Mouse (Mus musculus) intestine, postnatal 0 days (tissue): ENCODE results near the gene Tnfsf10. TPM values are rescaled to one million over a fixed set of nuclear protein-coding genes. Genes with fewer than 3 reads are reported as not detected.
"Not testable (repeated sequence)": the region's sequence is repeated elsewhere in the genome, so short reads cannot be mapped to it uniquely, and the experiment has no call there.

Experiments
- ATAC-seq: fragments of 200-750 bp; cut with Nextera tagmentation; 2 replicates; pipeline ENCODE4 v1.8.0; 2017; ENCODE audit warnings: mild to moderate bottlenecking, moderate TSS enrichment, moderate library complexity
- H3K27ac ChIP-seq: fragments of 300-500 bp; sonication (generic); 2 replicates; pipeline ENCODE4 v1.5.1; 2014; ENCODE audit warnings: mild to moderate bottlenecking, low read depth, low read length, moderate library complexity
- H3K27me3 ChIP-seq: fragments of 300-500 bp; sonication (generic); replicated peaks from 2 replicates; pipeline ENCODE4 v1.6.1; 2014; ENCODE audit warnings: low read length, mixed read lengths; ENCODE audit not compliant: control insufficient read depth, insufficient read depth
- H3K36me3 ChIP-seq: fragments of 300-500 bp; sonication (generic); 2 replicates; pipeline ENCODE4 v1.6.1; 2014; ENCODE audit warnings: mild to moderate bottlenecking, moderate library complexity; ENCODE audit not compliant: control insufficient read depth, insufficient read depth
- H3K4me1 ChIP-seq: fragments of 300-500 bp; sonication (generic); replicated peaks from 2 replicates; pipeline ENCODE4 v1.6.1; 2014; ENCODE audit warnings: antibody characterized with exemption, low read length, mixed read lengths; ENCODE audit not compliant: control insufficient read depth, insufficient read depth
- H3K4me2 ChIP-seq: fragments of 300-500 bp; sonication (generic); replicated peaks from 2 replicates; pipeline ENCODE4 v1.6.1; 2014; ENCODE audit warnings: low read depth, mild to moderate bottlenecking, moderate library complexity
- H3K4me3 ChIP-seq: fragments of 300-500 bp; sonication (generic); 2 replicates; pipeline ENCODE4 v1.5.1; 2014; ENCODE audit warnings: low read depth, low read length
- H3K9ac ChIP-seq: fragments of 300-500 bp; sonication (generic); 2 replicates; pipeline ENCODE4 v1.6.1; 2014; ENCODE audit warnings: mild to moderate bottlenecking, low read depth, low read length
- H3K9me3 ChIP-seq: fragments of 300-500 bp; sonication (generic); 2 replicates; pipeline ENCODE4 v1.6.1; 2016; ENCODE audit warnings: mixed run types; ENCODE audit not compliant: control insufficient read depth
- CTCF ChIP-seq: sonication (generic); IDR thresholded peaks from 2 replicates; pipeline ENCODE4 v1.5.1; 2016; ENCODE audit warnings: low read depth, mild to moderate bottlenecking, control low read depth, antibody characterized with exemption, moderate library complexity
- WGBS: fragments of 180-500 bp; shearing (Covaris S2); extraction: QIAGEN DNeasy Blood & Tissue Kit; methylation state at CpG from one replicate; pipeline ENCODE4 v1.1.7; 2014; 5-methylcytosine and 5-hydroxymethylcytosine counted together
- polyA plus RNA-seq: library from polyadenylated mRNA; unstranded; fragments of >200 nt; fragmentation: Nextera tagmentation; extraction: Ambion mirVana; gene quantifications from 2 replicates; pipeline ENCODE4 v1.2.1, GENCODE M21; 2015

Tnfsf10 gene
- polyA plus RNA-seq, 1 experiment from 2014 or later, result 3.1 TPM

DNA sequence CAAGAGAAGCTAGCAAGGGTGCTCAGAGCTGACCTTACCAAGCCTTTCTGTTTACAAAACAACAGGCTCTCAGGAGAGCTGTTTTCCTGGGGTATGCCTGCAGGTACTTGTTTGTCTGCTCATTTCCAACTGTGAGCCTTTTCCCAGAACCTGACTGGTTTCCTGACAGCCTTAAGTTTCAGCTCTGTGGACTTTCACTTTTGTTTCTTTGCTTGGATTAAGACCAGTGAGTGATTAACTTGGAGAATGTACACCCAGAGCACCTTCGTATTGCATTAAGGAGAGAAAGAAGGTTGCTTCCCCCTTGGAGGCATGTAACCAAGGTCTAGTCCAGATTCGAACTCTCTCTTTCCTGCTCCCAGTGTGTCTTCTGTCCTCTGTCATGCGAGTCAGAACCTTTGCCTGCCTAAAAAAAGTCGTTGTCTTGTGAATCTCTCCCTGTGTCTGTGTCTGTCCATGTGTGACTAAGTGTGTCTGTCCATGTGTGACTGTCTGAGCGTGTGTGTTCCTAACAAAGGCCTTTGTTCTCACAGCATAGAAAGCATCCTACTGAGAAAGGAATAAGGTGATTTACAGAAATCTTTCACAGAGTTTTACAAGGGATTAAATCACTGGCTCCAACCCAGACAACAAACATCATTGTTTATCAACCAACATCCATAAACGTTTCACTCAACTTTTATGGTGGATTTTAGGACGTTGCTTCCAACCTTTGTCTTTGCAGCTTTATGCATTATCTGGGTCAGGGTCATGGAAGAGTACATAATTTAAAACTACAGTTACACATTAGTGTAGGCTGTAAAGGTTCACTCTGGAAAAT, 43.7 kb upstream of the Tnfsf10 start:
- H3K27me3 ChIP-seq, result no peaks in the 10 kb centered on the region
- no peak for TF ChIP-seq CTCF
- H3K36me3 ChIP-seq, result no peaks in the 10 kb centered on the region
- no peak overlapping the region for H3K9ac ChIP-seq
- no peak overlapping the region for H3K4me3 ChIP-seq
- peak overlapping the region; percentile 44 for H3K4me2 ChIP-seq
- 18% methylated on average over 7 of the region's 7 CpGs for WGBS
- peak; percentile 54 for ATAC-seq
- peak overlapping the region; percentile 50 for H3K27ac ChIP-seq
- peaks cover 6% of the 10 kb centered on the region; the same call in 1 of the 2 replicates for H3K4me1 ChIP-seq
- no peaks in the 10 kb centered on the region for H3K9me3 ChIP-seq

DNA sequence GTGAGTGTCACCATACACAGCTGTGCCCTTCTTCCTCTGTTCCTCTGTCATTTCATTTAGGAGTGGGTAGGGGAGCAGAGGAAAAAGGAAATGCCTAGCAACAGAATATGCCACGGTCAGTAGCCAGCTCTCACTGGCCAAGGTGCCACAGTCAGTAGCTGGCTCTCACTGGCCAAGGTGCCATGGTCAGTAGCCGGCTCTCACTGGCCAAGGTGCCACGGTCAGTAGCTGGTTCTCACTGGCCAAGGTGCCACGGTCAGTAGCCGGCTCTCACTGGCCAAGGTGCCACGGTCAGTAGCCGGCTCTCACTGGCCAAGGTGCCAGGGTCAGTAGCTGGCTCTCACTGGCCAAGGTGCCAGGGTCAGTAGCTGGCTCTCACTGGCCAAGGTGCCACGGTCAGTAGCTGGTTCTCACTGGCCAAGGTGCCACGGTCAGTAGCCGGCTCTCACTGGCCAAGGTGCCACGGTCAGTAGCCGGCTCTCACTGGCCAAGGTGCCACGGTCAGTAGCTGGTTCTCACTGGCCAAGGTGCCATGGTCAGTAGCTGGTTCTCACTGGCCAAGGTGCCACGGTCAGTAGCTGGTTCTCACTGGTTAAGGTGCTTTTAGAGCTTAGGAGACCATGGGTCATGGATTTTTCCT, 37.4 kb upstream of the Tnfsf10 start:
- H3K9ac ChIP-seq, H3K4me1 ChIP-seq, H3K36me3 ChIP-seq, H3K4me2 ChIP-seq, H3K27me3 ChIP-seq, H3K9me3 ChIP-seq, H3K27ac ChIP-seq, H3K4me3 ChIP-seq, ATAC-seq: not testable (repeated sequence)
- over 99% methylated on average over 12 of the region's 14 CpGs for WGBS

DNA sequence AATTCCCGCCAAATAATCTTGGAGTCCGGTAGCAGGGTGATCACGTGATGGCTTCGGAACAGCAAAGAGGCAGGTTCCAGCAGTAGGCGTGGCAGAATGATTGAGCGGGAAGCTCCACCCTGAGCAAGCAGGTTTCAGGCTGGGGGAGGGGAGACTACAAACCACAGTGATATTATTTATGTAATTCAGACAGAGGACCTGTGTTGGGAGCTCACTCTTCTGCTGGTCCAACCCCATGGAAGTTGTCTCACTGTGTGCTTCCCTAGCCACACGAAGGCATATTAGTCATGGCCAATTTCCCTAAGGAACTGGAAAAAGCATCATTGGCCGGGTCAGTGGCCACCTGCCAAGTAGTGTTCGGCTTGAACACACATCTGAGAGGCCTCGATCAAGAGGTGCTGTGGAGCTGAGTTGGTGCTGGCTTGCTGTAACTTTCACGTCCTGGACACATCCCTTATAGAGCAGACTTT, 36.5 kb upstream of the Tnfsf10 start:
- 32% methylated on average over 11 of the region's 11 CpGs for WGBS
- Histone ChIP-seq H3K36me3 (no peaks in the 10 kb centered on the region), H3K9me3 (no peaks in the 10 kb centered on the region), H3K9ac (no peak overlapping the region), H3K27me3 (no peaks in the 10 kb centered on the region), H3K4me2 (peak overlapping the region; percentile 4; the same call in 1 of the 2 replicates), H3K27ac (no peak overlapping the region), H3K4me1 (0 out of 2 replicates have a peak, but pooled peaks cover 4% of the 10 kb centered on the region), H3K4me3 (no peak overlapping the region)
- TF ChIP-seq CTCF, result no peak
- 0 out of 2 replicates have a peak, but pooled peaks have one; percentile 17 for ATAC-seq

GRCm38 (mm10) chr3:27283071-27283713, 33.6 kb upstream of the Tnfsf10 start:
- peak; percentile 87 for ATAC-seq
- peak overlapping the region; percentile 22 for H3K27ac ChIP-seq
- peak overlapping the region; percentile 31 for H3K9ac ChIP-seq
- 0 out of 2 replicates have a peak, but pooled peaks cover 4% of the 10 kb centered on the region for H3K4me1 ChIP-seq
- H3K4me3 ChIP-seq, result peak overlapping the region; percentile 13; the same call in 1 of the 2 replicates
- WGBS, result 7% methylated on average over 27 of the region's 27 CpGs
- H3K36me3 ChIP-seq, result no peaks in the 10 kb centered on the region
- no peaks in the 10 kb centered on the region for H3K9me3 ChIP-seq
- peak overlapping the region; percentile 54 for H3K4me2 ChIP-seq
- TF ChIP-seq CTCF, result no peak
- no peaks in the 10 kb centered on the region for H3K27me3 ChIP-seq

- no peaks in the 10 kb centered on the region for H3K27me3 ChIP-seq
- H3K4me3 ChIP-seq, result no peak overlapping the region
- H3K9ac ChIP-seq, result 0 out of 2 replicates have a peak overlapping the region, but pooled peaks have one; percentile 31
- peak overlapping the region; percentile 54 for H3K4me2 ChIP-seq
- WGBS, result 66% methylated on average over 7 of the region's 7 CpGs
- no peak overlapping the region; the same call in 1 of the 2 replicates for H3K27ac ChIP-seq
- peaks cover 8% of the 10 kb centered on the region; the same call in 1 of the 2 replicates for H3K4me1 ChIP-seq
- H3K9me3 ChIP-seq, result no peaks in the 10 kb centered on the region
- H3K36me3 ChIP-seq, result no peaks in the 10 kb centered on the region
- ATAC-seq, result no peak
- no peak for TF ChIP-seq CTCF
These were observed 33.0 kb upstream of the Tnfsf10 start for GRCm38 (mm10) chr3:27283796-27284195.

GRCm38 (mm10) chr3:27284227-27284626, 32.6 kb upstream of the Tnfsf10 start:
- Histone ChIP-seq H3K4me1 (peaks cover 10% of the 10 kb centered on the region; the same call in 1 of the 2 replicates), H3K27ac (no peak overlapping the region), H3K4me2 (no peak overlapping the region), H3K27me3 (no peaks in the 10 kb centered on the region), H3K36me3 (no peaks in the 10 kb centered on the region), H3K9ac (no peak overlapping the region), H3K9me3 (no peaks in the 10 kb centered on the region), H3K4me3 (no peak overlapping the region)
- no peak for ATAC-seq
- peak; percentile 55 for TF ChIP-seq CTCF
- 93% methylated on average over 5 of the region's 5 CpGs for WGBS
